Comparison of ENCODE assay signal across 9 mouse cellular contexts in genomic region chr1:59485803-59486202, GRCm38 (mm10). TPM values are rescaled to one million over a fixed set of nuclear protein-coding genes. Genes with fewer than 3 reads are reported as not detected.
DNase-seq lines count a peak whose midpoint lies in the region; ATAC-seq lines count a peak whose summit lies in the region.
"Had no signal": no experiment of that assay in that cellular context is flagged by ENCODE, and none has a peak within 500 bp of the region (broad histone marks: within the 10 kb centered on the region; RNA-seq: fewer than 3 reads in every experiment).

No protein-coding gene starts in this region.

- intact Hi-C loops in heart, postnatal 25 days (cut with DNase I): loop anchor here (10.0 kb wide), 1 partner anchor 99 kb away; no protein-coding TSS in a partner anchor

- no peak overlapping the region for H3K27ac ChIP-seq in heart, embryonic 15.5 days
- no peak overlapping the region for H3K27ac ChIP-seq in embryonic facial prominence, embryonic 11.5 days (replicated peaks; ENCODE audit: low read depth, low read length)
- H3K27ac ChIP-seq in intestine, embryonic 14.5 days (ENCODE audit: low read depth): peak overlapping the region; percentile 79; the same call in 1 of the 2 replicates
- H3K27ac ChIP-seq in midbrain, embryonic 14.5 days (replicated peaks; ENCODE audit: low read depth, low read length): peak overlapping the region; percentile 49

- no peak for ATAC-seq in heart, embryonic 15.5 days (replicated peaks; ENCODE audit: insufficient number of reproducible peaks, insufficient read depth, low FRiP score, low read depth)
- ATAC-seq in embryonic facial prominence, embryonic 11.5 days (replicated peaks; ENCODE audit: insufficient number of reproducible peaks, low FRiP score, low TSS enrichment, low read depth): no peak
- no peak for ATAC-seq in intestine, embryonic 14.5 days (replicated peaks; ENCODE audit: low FRiP score, low TSS enrichment, low read depth)
- ATAC-seq in midbrain, embryonic 14.5 days (ENCODE audit: low FRiP score, low TSS enrichment): no peak
- no peak for ATAC-seq in inflammation-experienced regulatory T-cells, adult 6 months

- H3K27me3 ChIP-seq in heart, embryonic 15.5 days: peaks cover 22% of the 10 kb centered on the region
- H3K27me3 ChIP-seq in embryonic facial prominence, embryonic 11.5 days (ENCODE audit: control insufficient read depth, insufficient read depth, low read length): no peaks in the 10 kb centered on the region
- no peaks in the 10 kb centered on the region for H3K27me3 ChIP-seq in intestine, embryonic 14.5 days (replicated peaks; ENCODE audit: control insufficient read depth, insufficient read depth, low read length)
- peaks cover 18% of the 10 kb centered on the region; the same call in 1 of the 2 replicates for H3K27me3 ChIP-seq in midbrain, embryonic 14.5 days (ENCODE audit: control insufficient read depth, insufficient read depth, low read length)

- DNase-seq in heart, postnatal 25 days (ENCODE audit: low spot score): no peak
- no peak for DNase-seq in embryonic facial prominence, embryonic 11.5 days (ENCODE audit: low spot score)
- DNase-seq in intestine, embryonic 14.5 days (ENCODE audit: low spot score): no peak
- no peak for DNase-seq in midbrain, embryonic 14.5 days
- no peak for DNase-seq in embryo, embryonic 11 days
- DNase-seq in Muller cell, postnatal 12 days (ENCODE audit: inconsistent ontology term): no peak
- DNase-seq: left cerebral cortex, postnatal 4 days had no signal

- no peaks in the 10 kb centered on the region for H3K9me3 ChIP-seq in heart, embryonic 15.5 days (replicated peaks)
- H3K9me3 ChIP-seq in embryonic facial prominence, embryonic 11.5 days (replicated peaks; ENCODE audit: control insufficient read depth, low read length): no peaks in the 10 kb centered on the region
- no peaks in the 10 kb centered on the region for H3K9me3 ChIP-seq in intestine, embryonic 14.5 days (ENCODE audit: control insufficient read depth, low read length)
- no peaks in the 10 kb centered on the region for H3K9me3 ChIP-seq in midbrain, embryonic 14.5 days (ENCODE audit: control insufficient read depth, low read length)

- no peaks in the 10 kb centered on the region for H3K36me3 ChIP-seq in heart, embryonic 15.5 days
- H3K36me3 ChIP-seq in embryonic facial prominence, embryonic 11.5 days (replicated peaks; ENCODE audit: control insufficient read depth, insufficient read depth, low read depth, low read length): no peaks in the 10 kb centered on the region
- peaks cover 18% of the 10 kb centered on the region; the same call in 1 of the 2 replicates for H3K36me3 ChIP-seq in intestine, embryonic 14.5 days (ENCODE audit: control insufficient read depth, insufficient read depth, low read length)
- H3K36me3 ChIP-seq in midbrain, embryonic 14.5 days (ENCODE audit: control insufficient read depth, insufficient read depth, low read length): no peaks in the 10 kb centered on the region

- no peak overlapping the region; the same call in 1 of the 2 replicates for H3K9ac ChIP-seq in heart, embryonic 15.5 days
- H3K9ac ChIP-seq in embryonic facial prominence, embryonic 11.5 days (replicated peaks; ENCODE audit: low read length): peak overlapping the region; percentile 96; the same call in 1 of the 2 replicates
- peak overlapping the region; percentile 75 for H3K9ac ChIP-seq in intestine, embryonic 14.5 days (ENCODE audit: low read length)
- peak overlapping the region; percentile 5; the same call in 1 of the 2 replicates for H3K9ac ChIP-seq in midbrain, embryonic 14.5 days (replicated peaks; ENCODE audit: low read length)

- WGBS in heart, embryonic 15.5 days: 75% methylated on average over 4 of the region's 4 CpGs
- WGBS in embryonic facial prominence, embryonic 11.5 days: 30% methylated on average over 4 of the region's 4 CpGs
- WGBS in intestine, embryonic 14.5 days: 43% methylated on average over 4 of the region's 4 CpGs
- WGBS in midbrain, embryonic 14.5 days: 36% methylated on average over 4 of the region's 4 CpGs

- H3K4me1 ChIP-seq in heart, embryonic 15.5 days (replicated peaks): peaks cover 49% of the 10 kb centered on the region
- H3K4me1 ChIP-seq in embryonic facial prominence, embryonic 11.5 days (ENCODE audit: control insufficient read depth, insufficient read depth, low read length): peaks cover 5% of the 10 kb centered on the region
- H3K4me1 ChIP-seq in intestine, embryonic 14.5 days (replicated peaks; ENCODE audit: control insufficient read depth, insufficient read depth, low read length): peaks cover 46% of the 10 kb centered on the region
- peaks cover 33% of the 10 kb centered on the region for H3K4me1 ChIP-seq in midbrain, embryonic 14.5 days (ENCODE audit: control insufficient read depth, insufficient read depth, low read length)

- H3K4me3 ChIP-seq in heart, embryonic 15.5 days: peak overlapping the region; percentile 69; the same call in 1 of the 2 replicates
- peak overlapping the region; percentile 87 for H3K4me3 ChIP-seq in embryonic facial prominence, embryonic 11.5 days (ENCODE audit: low read depth, low read length)
- peak overlapping the region; percentile 72 for H3K4me3 ChIP-seq in intestine, embryonic 14.5 days (ENCODE audit: low read depth, low read length)
- H3K4me3 ChIP-seq in midbrain, embryonic 14.5 days (replicated peaks; ENCODE audit: low read depth, low read length): peak overlapping the region; percentile 58; the same call in 1 of the 2 replicates

- H3K4me2 ChIP-seq in heart, embryonic 15.5 days: peak overlapping the region; percentile 97
- peak overlapping the region; percentile 95 for H3K4me2 ChIP-seq in embryonic facial prominence, embryonic 11.5 days (ENCODE audit: low read depth, low read length)
- H3K4me2 ChIP-seq in intestine, embryonic 14.5 days (ENCODE audit: low read length): peak overlapping the region; percentile 74
- peak overlapping the region; percentile 98 for H3K4me2 ChIP-seq in midbrain, embryonic 14.5 days (ENCODE audit: low read length)

RNA-seq across cellular contexts. Expression of gene Fzd7, which starts 3.6 kb away (rescaled TPM):
- 3.0 and 4.5 TPM in 2 replicates for polyA plus RNA-seq in heart, embryonic 15.5 days (2015; fragmentation: Nextera tagmentation; extraction: Ambion mirVana)
- 1 to 10 TPM; 5.6 to 6.9 TPM for total RNA-seq in heart, postnatal 25 days (2021)
- 19.3 and 21.6 TPM in 2 replicates for polyA plus RNA-seq in embryonic facial prominence, embryonic 11.5 days (2014; fragmentation: Nextera tagmentation; extraction: Ambion mirVana)
- polyA plus RNA-seq in intestine, embryonic 14.5 days (2014; fragmentation: Nextera tagmentation; extraction: Ambion mirVana): 10.8 and 11.5 TPM in 2 replicates
- polyA plus RNA-seq in midbrain, embryonic 14.5 days (2014; fragmentation: Nextera tagmentation; extraction: Ambion mirVana): 4.2 TPM in 2 replicates
- under 1 TPM in 1 of 3 experiments, not detected in 2; 0.13 TPM for polyA plus RNA-seq in inflammation-experienced regulatory T-cells, adult 6 months (2017; shearing (Covaris generic))

RNA-seq across cellular contexts. Expression of gene Gm973, which starts 30.3 kb away (rescaled TPM):
- 0.33 and 0.34 TPM in 2 replicates for polyA plus RNA-seq in heart, embryonic 15.5 days (2015; fragmentation: Nextera tagmentation; extraction: Ambion mirVana)
- under 1 TPM in 1 of 2 experiments, not detected in 1; 0.61 TPM for total RNA-seq in heart, postnatal 25 days (2021)
- 2.3 and 3.7 TPM in 2 replicates for polyA plus RNA-seq in embryonic facial prominence, embryonic 11.5 days (2014; fragmentation: Nextera tagmentation; extraction: Ambion mirVana)
- polyA plus RNA-seq in intestine, embryonic 14.5 days (2014; fragmentation: Nextera tagmentation; extraction: Ambion mirVana): 0.42 and 0.46 TPM in 2 replicates
- polyA plus RNA-seq in midbrain, embryonic 14.5 days (2014; fragmentation: Nextera tagmentation; extraction: Ambion mirVana): 7.9 and 10.3 TPM in 2 replicates
- polyA plus RNA-seq in inflammation-experienced regulatory T-cells, adult 6 months (2017; shearing (Covaris generic)): 1 to 10 TPM in 1 of 3 experiments, not detected in 2; 1.8 TPM

Comparison
In these comparisons a context has a peak if more than half of its experiments do, and no peak if none do; other contexts are left out.
1. H3K27ac ChIP-seq: peak in intestine, embryonic 14.5 days (single experiment) and midbrain, embryonic 14.5 days (single experiment); none in heart, embryonic 15.5 days (single experiment) and embryonic facial prominence, embryonic 11.5 days (single experiment).
2. Peak in every context shown above with its lines, with median percentiles within 50 percentile points of each other: H3K4me2 ChIP-seq and H3K4me3 ChIP-seq.